In genomic region chr2:162568308-162569100, GRCm38 (mm10) we compare ENCODE assay signal across 11 mouse cellular contexts.
DNase-seq lines count a peak whose midpoint lies in the region; ATAC-seq lines count a peak whose summit lies in the region.
"Had no signal": no experiment of that assay in that cellular context is flagged by ENCODE, and none has a peak within 500 bp of the region (broad histone marks: within the 10 kb centered on the region; RNA-seq: fewer than 3 reads in every experiment).

No protein-coding gene starts in this region.

- no peaks in the 10 kb centered on the region for H3K27me3 ChIP-seq in midbrain, embryonic 10.5 days (ENCODE audit: low read depth, poor library complexity, severe bottlenecking)
- H3K27me3 ChIP-seq in midbrain, embryonic 14.5 days (ENCODE audit: control insufficient read depth, insufficient read depth, low read length), result no peaks in the 10 kb centered on the region
- H3K27me3 ChIP-seq in limb, embryonic 11.5 days (ENCODE audit: control insufficient read depth, insufficient read depth, low read length), result no peaks in the 10 kb centered on the region

- H3K36me3 ChIP-seq in midbrain, embryonic 10.5 days, result no peaks in the 10 kb centered on the region
- no peaks in the 10 kb centered on the region for H3K36me3 ChIP-seq in midbrain, embryonic 14.5 days (ENCODE audit: control insufficient read depth, insufficient read depth, low read length)
- no peaks in the 10 kb centered on the region for H3K36me3 ChIP-seq in limb, embryonic 11.5 days (ENCODE audit: control insufficient read depth, insufficient read depth, low read length)

- H3K27ac ChIP-seq in midbrain, embryonic 10.5 days (replicated peaks), result no peak overlapping the region
- H3K27ac ChIP-seq in midbrain, embryonic 14.5 days (replicated peaks; ENCODE audit: low read depth, low read length), result no peak overlapping the region
- H3K27ac ChIP-seq in limb, embryonic 11.5 days (replicated peaks; ENCODE audit: low read depth, low read length), result no peak overlapping the region

- no peaks in the 10 kb centered on the region for H3K9me3 ChIP-seq in midbrain, embryonic 10.5 days (replicated peaks)
- H3K9me3 ChIP-seq in midbrain, embryonic 14.5 days (ENCODE audit: control insufficient read depth, low read length), result no peaks in the 10 kb centered on the region
- H3K9me3 ChIP-seq in limb, embryonic 11.5 days (ENCODE audit: control insufficient read depth, low read length), result no peaks in the 10 kb centered on the region

- no peak for ATAC-seq in midbrain, embryonic 14.5 days (ENCODE audit: low FRiP score, low TSS enrichment)
- no peak for ATAC-seq in limb, embryonic 11.5 days (ENCODE audit: insufficient number of reproducible peaks, low FRiP score, low TSS enrichment, low read depth)
- ATAC-seq: forebrain, embryonic 14.5 days had no signal

- no peak overlapping the region for H3K4me2 ChIP-seq in midbrain, embryonic 14.5 days (ENCODE audit: low read length)
- no peak overlapping the region for H3K4me2 ChIP-seq in limb, embryonic 11.5 days (ENCODE audit: low read depth, severe bottlenecking)

- H3K4me1 ChIP-seq in midbrain, embryonic 10.5 days, result no peaks in the 10 kb centered on the region
- H3K4me1 ChIP-seq in midbrain, embryonic 14.5 days (ENCODE audit: control insufficient read depth, insufficient read depth, low read length), result no peaks in the 10 kb centered on the region
- no peaks in the 10 kb centered on the region for H3K4me1 ChIP-seq in limb, embryonic 11.5 days (ENCODE audit: control insufficient read depth, insufficient read depth, low read length)

- 83% methylated on average over 6 of the region's 6 CpGs for WGBS in midbrain, embryonic 10.5 days
- 79% methylated on average over 6 of the region's 6 CpGs for WGBS in midbrain, embryonic 14.5 days
- WGBS in limb, embryonic 11.5 days, result 53% methylated on average over 6 of the region's 6 CpGs

- H3K4me3 ChIP-seq in midbrain, embryonic 10.5 days, result no peak overlapping the region
- no peak overlapping the region for H3K4me3 ChIP-seq in midbrain, embryonic 14.5 days (replicated peaks; ENCODE audit: low read depth, low read length)
- H3K4me3 ChIP-seq in limb, embryonic 11.5 days (ENCODE audit: low read depth, low read length), result no peak overlapping the region

- no peak overlapping the region for H3K9ac ChIP-seq in midbrain, embryonic 14.5 days (replicated peaks; ENCODE audit: low read length)
- H3K9ac ChIP-seq in limb, embryonic 11.5 days (ENCODE audit: low read length), result no peak overlapping the region

- intact Hi-C loops in heart, postnatal 10 days (cut with DNase I), result no loop called here
- intact Hi-C loops in gastrocnemius, postnatal 36 days (cut with DNase I), result no loop called here

- DNase-seq in heart, postnatal 10 days, result peak; percentile 23 to 25
- no peak for DNase-seq in heart, adult 18-20 months
- peak; percentile 17 for DNase-seq in midbrain, embryonic 10.5 days (ENCODE audit: low spot score)
- DNase-seq in midbrain, embryonic 14.5 days, result no peak
- DNase-seq in embryo, embryonic 10.5 days (ENCODE audit: low spot score), result peak; percentile 61
- peak; percentile 74 for DNase-seq in limb, embryonic 11.5 days (ENCODE audit: low spot score)
- DNase-seq in adipocyte (ENCODE audit: low spot score), result no peak
- no peak for DNase-seq in gastrocnemius, postnatal 36 days
- DNase-seq: cerebellum, adult 9-11 months; lung, postnatal 36 days had no signal

Comparison
In these comparisons a context has a peak if more than half of its experiments do, and no peak if none do; other contexts are left out.
1. DNase-seq: peak in heart, postnatal 10 days (2 of 2), midbrain, embryonic 10.5 days (single experiment), embryo, embryonic 10.5 days (single experiment) and limb, embryonic 11.5 days (single experiment); none in heart, adult 18-20 months (0 of 2), midbrain, embryonic 14.5 days (single experiment), adipocyte (single experiment) and gastrocnemius, postnatal 36 days (0 of 2).